Mouse (Mus musculus) neural tube, embryonic 15.5 days (tissue): ENCODE measurements at regions not wholly inside any gene's neighbourhood (a gene's known extent, or its start where the extent isn't known, plus 50 kb on each side); places are given as distances from the start of the nearest gene placed in this dataset.
A peak's percentile ranks its signal among the peaks of the same experiment; 100 is the strongest.

Source experiments
- ATAC-seq: fragments of 200-750 bp; cut with Nextera tagmentation; 2 replicates; pipeline ENCODE4 v1.8.0; 2017; ENCODE audit warnings: mild to moderate bottlenecking, moderate TSS enrichment, moderate library complexity; ENCODE audit not compliant: low FRiP score
- H3K27ac ChIP-seq: fragments of 300-500 bp; sonication (generic); replicated peaks from 2 replicates; pipeline ENCODE4 v1.5.1; 2015; ENCODE audit warnings: mild to moderate bottlenecking, inconsistent platforms
- H3K27me3 ChIP-seq: fragments of 300-500 bp; sonication (generic); replicated peaks from 2 replicates; pipeline ENCODE4 v1.6.1; 2015; ENCODE audit warnings: inconsistent platforms
- H3K36me3 ChIP-seq: fragments of 300-500 bp; sonication (generic); 2 replicates; pipeline ENCODE4 v1.6.1; 2015; ENCODE audit warnings: inconsistent platforms
- H3K4me1 ChIP-seq: fragments of 300-500 bp; sonication (generic); 2 replicates; pipeline ENCODE4 v1.6.1; 2015; ENCODE audit warnings: inconsistent platforms
- H3K4me2 ChIP-seq: fragments of 300-500 bp; sonication (generic); 2 replicates; pipeline ENCODE4 v1.6.1; 2015; ENCODE audit warnings: inconsistent platforms, mild to moderate bottlenecking, moderate library complexity
- H3K4me3 ChIP-seq: fragments of 300-500 bp; sonication (generic); replicated peaks from 2 replicates; pipeline ENCODE4 v1.5.1; 2015; ENCODE audit warnings: mild to moderate bottlenecking, inconsistent platforms
- H3K9ac ChIP-seq: fragments of 300-500 bp; sonication (generic); replicated peaks from 2 replicates; pipeline ENCODE4 v1.6.1; 2015; ENCODE audit warnings: mild to moderate bottlenecking, inconsistent platforms
- H3K9me3 ChIP-seq: fragments of 300-500 bp; sonication (generic); replicated peaks from 2 replicates; pipeline ENCODE4 v1.6.1; 2016; ENCODE audit warnings: inconsistent platforms
- WGBS: fragments of 180-500 bp; shearing (Covaris S2); methylation state at CpG from one replicate; pipeline ENCODE4 v1.1.7; 2015; ENCODE audit warnings: mixed read lengths; 5-methylcytosine and 5-hydroxymethylcytosine counted together

- WGBS = 88% methylated on average over 1 of the region's 1 CpGs
- Histone ChIP-seq H3K9me3 (no peaks in the 10 kb centered on the region), H3K27ac (no peak overlapping the region), H3K27me3 (no peaks in the 10 kb centered on the region), H3K36me3 (no peaks in the 10 kb centered on the region), H3K4me1 (0 out of 2 replicates have a peak, but pooled peaks cover 3% of the 10 kb centered on the region), H3K4me3 (no peak overlapping the region), H3K4me2 (no peak overlapping the region), H3K9ac (no peak overlapping the region)
- ATAC-seq = no peak
These were observed 189.5 kb upstream of the Veph1 start for GRCm38 (mm10) chr3:66486184-66486583.

DNA sequence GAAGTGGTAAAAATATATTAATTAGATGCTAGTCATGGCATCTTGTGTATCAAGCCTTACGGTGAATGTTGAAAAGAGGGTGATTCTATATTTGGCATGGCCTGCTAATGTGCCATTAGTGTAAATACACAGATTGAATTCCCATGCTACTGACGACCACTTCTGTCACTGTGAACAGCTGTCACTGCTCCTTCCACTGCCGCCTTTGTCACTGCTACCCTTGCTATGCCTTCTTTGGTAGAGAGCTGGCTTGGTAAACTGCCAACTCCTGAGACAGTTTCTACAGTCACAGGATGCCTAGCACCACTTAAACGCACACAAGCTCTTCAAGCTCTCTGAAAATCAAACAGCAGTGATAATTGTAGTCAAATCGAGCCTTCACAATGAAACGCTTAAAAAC lies 184.1 kb upstream of the Veph1 start:
- 44% methylated on average over 6 of the region's 6 CpGs for whole genome bisulfite sequencing
- ATAC-seq = no peak
- Histone ChIP-seq H3K27ac (no peak overlapping the region), H3K4me2 (no peak overlapping the region), H3K9ac (no peak overlapping the region), H3K36me3 (no peaks in the 10 kb centered on the region), H3K27me3 (no peaks in the 10 kb centered on the region), H3K9me3 (no peaks in the 10 kb centered on the region), H3K4me3 (no peak overlapping the region), H3K4me1 (no peaks in the 10 kb centered on the region)

- no peak for ATAC-seq
- H3K4me3 ChIP-seq = no peak overlapping the region
- 41% methylated on average over 4 of the region's 4 CpGs for WGBS
- H3K27ac ChIP-seq = no peak overlapping the region
- H3K4me1 ChIP-seq = no peaks in the 10 kb centered on the region
- no peak overlapping the region for H3K9ac ChIP-seq
- no peaks in the 10 kb centered on the region for H3K36me3 ChIP-seq
- no peaks in the 10 kb centered on the region for H3K27me3 ChIP-seq
- no peak overlapping the region for H3K4me2 ChIP-seq
- no peaks in the 10 kb centered on the region for H3K9me3 ChIP-seq
These were observed 182.6 kb upstream of the Veph1 start for GRCm38 (mm10) chr3:66479266-66479665.

- Histone ChIP-seq H3K27ac (no peak overlapping the region), H3K9ac (no peak overlapping the region), H3K4me3 (no peak overlapping the region), H3K4me2 (no peak overlapping the region), H3K27me3 (no peaks in the 10 kb centered on the region), H3K9me3 (no peaks in the 10 kb centered on the region), H3K36me3 (no peaks in the 10 kb centered on the region), H3K4me1 (no peaks in the 10 kb centered on the region)
- no peak for ATAC-seq
- WGBS = 75% methylated on average over 5 of the region's 5 CpGs
These were observed 169.7 kb upstream of the Veph1 start for GRCm38 (mm10) chr3:66466321-66466720.

- no peak overlapping the region for H3K4me3 ChIP-seq
- no peak overlapping the region for H3K27ac ChIP-seq
- H3K27me3 ChIP-seq = no peaks in the 10 kb centered on the region
- H3K36me3 ChIP-seq = no peaks in the 10 kb centered on the region
- H3K4me2 ChIP-seq = no peak overlapping the region
- WGBS = 63% methylated on average over 1 of the region's 1 CpGs
- no peak overlapping the region for H3K9ac ChIP-seq
- no peaks in the 10 kb centered on the region for H3K4me1 ChIP-seq
- ATAC-seq = no peak
- no peaks in the 10 kb centered on the region for H3K9me3 ChIP-seq
These were observed 168.7 kb upstream of the Veph1 start for GRCm38 (mm10) chr3:66465371-66465770.

DNA sequence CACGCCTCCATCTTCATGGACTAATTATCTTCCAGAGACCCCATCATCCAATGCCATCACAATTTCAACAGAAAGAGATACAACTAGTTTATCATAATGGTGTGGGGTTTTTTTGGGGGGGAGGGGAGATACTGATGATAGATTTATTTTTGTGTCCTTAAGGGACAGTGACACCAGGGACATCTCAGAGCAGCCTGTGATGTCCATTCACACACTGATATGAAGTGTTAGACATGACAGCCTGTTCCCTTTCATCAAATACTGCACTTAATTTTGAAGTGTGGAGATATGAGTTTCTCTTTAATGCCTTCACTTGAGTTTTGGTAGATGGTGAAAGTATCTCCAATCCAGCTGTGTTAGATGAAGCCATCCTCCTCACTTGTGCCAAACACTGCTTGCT lies 165.7 kb upstream of the Veph1 start:
- H3K4me3 ChIP-seq = no peak overlapping the region
- no peak overlapping the region for H3K27ac ChIP-seq
- H3K9ac ChIP-seq = no peak overlapping the region
- no peak overlapping the region for H3K4me2 ChIP-seq
- H3K36me3 ChIP-seq = no peaks in the 10 kb centered on the region
- H3K4me1 ChIP-seq = no peaks in the 10 kb centered on the region
- H3K9me3 ChIP-seq = no peaks in the 10 kb centered on the region
- WGBS = 94% methylated on average over 1 of the region's 1 CpGs
- ATAC-seq = no peak
- no peaks in the 10 kb centered on the region for H3K27me3 ChIP-seq

GRCm38 (mm10) chr3:66446274-66447159 lies 149.9 kb upstream of the Veph1 start:
- H3K27ac ChIP-seq = no peak overlapping the region
- no peaks in the 10 kb centered on the region for H3K27me3 ChIP-seq
- no peak overlapping the region for H3K4me3 ChIP-seq
- 84% methylated on average over 10 of the region's 10 CpGs for WGBS
- no peak overlapping the region for H3K4me2 ChIP-seq
- H3K9ac ChIP-seq = no peak overlapping the region
- H3K9me3 ChIP-seq = no peaks in the 10 kb centered on the region
- H3K36me3 ChIP-seq = no peaks in the 10 kb centered on the region
- no peaks in the 10 kb centered on the region for H3K4me1 ChIP-seq
- ATAC-seq = no peak

- H3K4me1 ChIP-seq = no peaks in the 10 kb centered on the region
- H3K4me2 ChIP-seq = no peak overlapping the region
- no peaks in the 10 kb centered on the region for H3K36me3 ChIP-seq
- no peaks in the 10 kb centered on the region for H3K27me3 ChIP-seq
- H3K27ac ChIP-seq = no peak overlapping the region
- no peak overlapping the region for H3K9ac ChIP-seq
- no peak for ATAC-seq
- no peaks in the 10 kb centered on the region for H3K9me3 ChIP-seq
- no peak overlapping the region for H3K4me3 ChIP-seq
These were observed 136.6 kb upstream of the Veph1 start for GRCm38 (mm10) chr3:66433216-66433615.

DNA sequence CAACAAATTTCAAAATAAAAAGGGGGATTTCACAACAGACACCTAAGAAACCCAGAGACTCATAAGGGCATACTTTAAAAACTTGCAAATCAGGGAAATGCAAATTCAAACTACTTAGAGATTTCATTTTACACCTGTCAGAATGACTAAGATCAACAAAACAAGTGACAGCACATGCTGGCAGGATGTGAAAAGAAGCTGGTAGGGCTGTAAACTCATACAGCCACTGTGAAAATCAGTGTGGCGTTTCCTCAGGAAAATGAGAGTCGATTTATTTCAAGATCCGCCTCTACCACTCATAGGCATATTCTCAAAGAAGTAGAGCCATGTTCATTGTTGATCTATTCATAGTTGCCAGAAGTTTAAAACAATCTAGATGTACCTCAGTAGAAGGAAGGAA lies 133.6 kb upstream of the Veph1 start:
- no peak for ATAC-seq
- no peaks in the 10 kb centered on the region for H3K36me3 ChIP-seq
- H3K27ac ChIP-seq = no peak overlapping the region
- H3K4me2 ChIP-seq = no peak overlapping the region
- 83% methylated on average over 3 of the region's 3 CpGs for WGBS
- no peaks in the 10 kb centered on the region for H3K27me3 ChIP-seq
- H3K4me1 ChIP-seq = no peaks in the 10 kb centered on the region
- H3K9me3 ChIP-seq = no peaks in the 10 kb centered on the region
- H3K9ac ChIP-seq = no peak overlapping the region
- no peak overlapping the region for H3K4me3 ChIP-seq

DNA sequence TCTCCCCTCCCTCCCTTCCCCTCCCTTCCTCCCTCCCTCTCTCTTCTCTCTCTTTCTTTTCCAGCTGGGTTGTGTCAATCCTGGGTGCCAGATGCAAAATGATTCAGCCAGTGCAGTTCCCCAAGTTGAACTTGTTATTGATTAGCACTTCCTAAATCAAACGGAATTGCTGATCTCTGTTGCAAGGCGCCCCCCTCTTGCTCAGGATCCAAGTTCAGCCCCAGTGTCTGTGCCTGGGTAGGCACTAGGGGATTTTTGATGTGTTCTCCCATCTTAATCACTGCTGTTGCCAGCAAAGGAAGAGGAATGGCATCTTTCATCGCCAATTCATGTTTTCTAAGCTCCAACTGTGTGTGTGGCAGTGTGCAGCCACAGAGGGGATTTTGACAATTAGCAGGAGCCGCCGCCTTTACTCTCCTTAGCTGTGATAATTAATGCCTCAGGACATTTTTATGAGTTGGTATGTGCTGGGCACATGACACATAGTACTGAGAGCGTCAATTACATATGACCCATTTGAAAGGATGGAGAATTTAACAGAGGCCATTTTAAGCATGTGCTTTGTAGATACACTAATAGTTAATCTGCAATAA lies 125.9 kb upstream of the Veph1 start:
- Histone ChIP-seq H3K4me1 (peaks cover 3% of the 10 kb centered on the region; the same call in 1 of the 2 replicates), H3K9ac (no peak overlapping the region), H3K4me3 (no peak overlapping the region), H3K27me3 (no peaks in the 10 kb centered on the region), H3K9me3 (no peaks in the 10 kb centered on the region), H3K36me3 (no peaks in the 10 kb centered on the region), H3K27ac (no peak overlapping the region), H3K4me2 (no peak overlapping the region)
- no peak for ATAC-seq
- WGBS = 26% methylated on average over 6 of the region's 6 CpGs

- H3K27ac ChIP-seq = no peak overlapping the region
- H3K27me3 ChIP-seq = peaks cover 4% of the 10 kb centered on the region; the same call in 1 of the 2 replicates
- H3K9ac ChIP-seq = peak overlapping the region; percentile 8; the same call in 1 of the 2 replicates
- no peaks in the 10 kb centered on the region for H3K36me3 ChIP-seq
- no peaks in the 10 kb centered on the region for H3K9me3 ChIP-seq
- H3K4me1 ChIP-seq = peaks cover 4% of the 10 kb centered on the region; the same call in 1 of the 2 replicates
- peak overlapping the region; percentile 26 for H3K4me3 ChIP-seq
- 32% methylated on average over 11 of the region's 11 CpGs for WGBS
- ATAC-seq = peak; percentile 70; the same call in 1 of the 2 replicates
- peak overlapping the region; percentile 56 for H3K4me2 ChIP-seq
These were observed 114.2 kb upstream of the Veph1 start for GRCm38 (mm10) chr3:66410706-66411277.

GRCm38 (mm10) chr3:66408791-66409190 lies 112.2 kb upstream of the Veph1 start:
- 88% methylated on average over 7 of the region's 7 CpGs for WGBS

More at GRCm38 (mm10) chr3:66408791-66409190, 112.2 kb upstream of the Veph1 start:
- Histone ChIP-seq H3K4me1 (peaks cover 4% of the 10 kb centered on the region; the same call in 1 of the 2 replicates), H3K9me3 (no peaks in the 10 kb centered on the region), H3K4me2 (no peak overlapping the region), H3K36me3 (no peaks in the 10 kb centered on the region), H3K27me3 (peaks cover 4% of the 10 kb centered on the region; the same call in 1 of the 2 replicates), H3K4me3 (no peak overlapping the region), H3K27ac (no peak overlapping the region), H3K9ac (no peak overlapping the region)
- no peak for ATAC-seq
